Mouse (Mus musculus): ENCODE data around the gene Tmem143. TPM values are rescaled to one million over a fixed set of nuclear protein-coding genes. Genes with fewer than 3 reads are reported as not detected.
A peak's percentile ranks its signal among the peaks of the same experiment; 100 is the strongest.

Gene Tmem143
- 5.8 and 6.8 TPM in 2 replicates for polyA plus RNA-seq (2015; fragmentation: Nextera tagmentation; extraction: Ambion mirVana)

DNA sequence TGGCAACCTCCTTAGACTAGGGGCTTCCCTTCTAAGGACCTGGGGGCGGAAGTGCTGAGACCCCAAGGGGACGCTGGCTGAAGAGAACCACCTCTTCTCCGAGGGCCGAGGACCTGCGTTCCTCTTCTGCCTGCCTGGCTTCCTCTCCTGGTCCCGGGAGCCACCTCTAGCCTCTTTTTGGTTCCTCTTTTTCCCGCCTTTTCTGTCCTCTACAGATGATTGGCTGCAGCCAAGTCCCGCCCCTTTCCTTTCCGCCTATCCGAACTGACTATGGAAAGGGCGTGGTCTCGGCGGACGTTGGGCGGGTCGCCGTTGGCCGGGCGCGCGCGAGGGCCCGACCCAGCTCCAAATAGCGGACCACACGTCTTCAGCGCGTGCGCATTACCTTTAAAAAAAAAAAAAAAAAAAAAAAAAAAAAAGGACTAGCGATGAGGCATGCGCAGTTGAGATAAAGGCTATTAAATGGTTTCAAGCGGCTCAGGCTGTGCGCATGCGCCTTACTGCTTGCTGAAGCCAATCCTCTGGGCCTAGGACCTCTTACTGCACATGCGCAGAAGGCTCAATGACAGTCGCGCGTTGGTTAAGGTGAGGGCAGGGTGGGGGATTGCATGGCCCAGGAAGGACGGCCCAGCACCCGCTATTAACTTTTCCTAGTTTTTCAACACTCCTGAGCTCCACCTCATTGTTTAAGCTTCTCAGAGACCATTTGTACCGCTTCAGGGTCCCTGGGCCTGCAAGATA is at the start of gene Tmem143, which contains the start of gene Syngr4:
Tmem143 (plus strand) TSS at position 425 of the 741 bp plus-strand sequence.
Syngr4 (minus strand) TSS at position 198 of the 741 bp plus-strand sequence.
- peak; percentile 89 for ATAC-seq (ENCODE audit: extremely low read depth, insufficient number of reproducible peaks, low FRiP score, low TSS enrichment)
- 2% methylated on average over 40 of the region's 40 CpGs for WGBS

GRCm38 (mm10) chr7:45848447-45849027 is 48.2 kb upstream of the Tmem143 start:
- no peaks in the 10 kb centered on the region for H3K36me3 ChIP-seq
- no peak overlapping the region for H3K27ac ChIP-seq (replicated peaks)
- no peaks in the 10 kb centered on the region for H3K9me3 ChIP-seq
- H3K27me3 ChIP-seq (replicated peaks) = peaks cover 49% of the 10 kb centered on the region
- ATAC-seq (ENCODE audit: extremely low read depth, insufficient number of reproducible peaks, low FRiP score, low TSS enrichment) = no peak
- H3K4me3 ChIP-seq = no peak overlapping the region
- H3K9ac ChIP-seq = no peak overlapping the region
- H3K4me1 ChIP-seq = no peaks in the 10 kb centered on the region
- no peak overlapping the region for H3K4me2 ChIP-seq
- WGBS = 19% methylated on average over 6 of the region's 6 CpGs

More for the DNA sequence above, at the start of gene Tmem143, which contains the start of gene Syngr4:
- H3K27ac ChIP-seq (replicated peaks) = peak within 1 kb of the TSS; percentile 78
- H3K9me3 ChIP-seq = no peaks in the 10 kb centered on the region
- H3K36me3 ChIP-seq = no peaks in the 10 kb centered on the region
- peak within 1 kb of the TSS; percentile 65 for H3K4me3 ChIP-seq
- peak within 1 kb of the TSS; percentile 85 for H3K9ac ChIP-seq
- no peaks in the 10 kb centered on the region for H3K27me3 ChIP-seq (replicated peaks)
- peak within 1 kb of the TSS; percentile 96 for H3K4me2 ChIP-seq
- peaks cover 16% of the 10 kb centered on the region for H3K4me1 ChIP-seq

DNA sequence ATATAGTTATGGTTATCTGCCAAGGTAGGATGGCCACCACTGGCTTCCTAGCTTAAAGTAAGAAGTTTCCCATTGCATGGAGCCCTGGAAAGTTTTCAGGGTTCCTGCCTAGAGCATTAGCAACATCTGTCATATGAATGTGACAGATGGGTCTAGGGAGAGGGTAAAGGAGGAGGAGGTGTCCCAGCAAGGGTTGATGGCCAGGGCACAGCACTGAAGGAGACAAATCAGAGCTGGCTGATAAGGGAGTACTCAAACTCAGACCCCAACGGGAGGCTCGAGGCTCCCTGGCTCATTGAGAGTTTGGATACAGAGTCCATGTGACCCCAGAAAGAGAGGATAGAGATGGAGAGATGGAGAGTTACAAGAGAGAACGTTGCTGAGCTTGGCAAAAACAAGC is 46.1 kb upstream of the Tmem143 start:
- ATAC-seq (ENCODE audit: extremely low read depth, insufficient number of reproducible peaks, low FRiP score, low TSS enrichment) = no peak
- H3K4me1 ChIP-seq = no peaks in the 10 kb centered on the region
- WGBS = 40% methylated on average over 3 of the region's 3 CpGs

DNA sequence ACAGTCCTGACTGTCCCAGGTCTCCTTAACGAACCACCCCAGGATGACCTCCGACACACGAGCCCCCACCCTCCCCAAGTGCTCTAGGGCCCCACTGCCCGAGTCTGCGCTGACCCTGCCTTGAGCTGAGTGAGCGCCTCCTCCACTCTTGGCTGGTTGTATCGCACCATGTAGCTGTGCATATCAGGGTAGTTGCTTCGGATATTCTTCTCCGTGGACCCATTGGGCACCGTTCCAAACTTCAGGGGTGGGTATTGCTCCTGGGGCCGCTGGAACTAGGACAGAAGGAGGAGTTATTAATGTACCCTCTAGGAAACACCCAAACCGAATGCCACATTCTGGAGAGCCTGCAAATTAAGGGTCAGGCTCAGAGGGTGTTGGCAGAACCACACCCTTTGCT is 43.7 kb upstream of the Tmem143 start:
- 79% methylated on average over 12 of the region's 12 CpGs for WGBS
- Histone ChIP-seq H3K27ac (replicated peaks) (no peak overlapping the region), H3K36me3 (no peaks in the 10 kb centered on the region), H3K4me2 (no peak overlapping the region), H3K27me3 (replicated peaks) (peaks cover 58% of the 10 kb centered on the region), H3K9me3 (no peaks in the 10 kb centered on the region), H3K9ac (no peak overlapping the region), H3K4me3 (no peak overlapping the region), H3K4me1 (peaks cover 14% of the 10 kb centered on the region)
- no peak for ATAC-seq (ENCODE audit: extremely low read depth, insufficient number of reproducible peaks, low FRiP score, low TSS enrichment)

More for the DNA sequence above, 46.1 kb upstream of the Tmem143 start:
- no peak overlapping the region for H3K9ac ChIP-seq
- peaks cover 47% of the 10 kb centered on the region for H3K27me3 ChIP-seq (replicated peaks)
- H3K36me3 ChIP-seq = no peaks in the 10 kb centered on the region
- H3K9me3 ChIP-seq = no peaks in the 10 kb centered on the region
- H3K4me2 ChIP-seq = no peak overlapping the region
- H3K4me3 ChIP-seq = no peak overlapping the region
- H3K27ac ChIP-seq (replicated peaks) = no peak overlapping the region

GRCm38 (mm10) chr7:45856950-45857901 is 39.5 kb upstream of the Tmem143 start:
- 4% methylated on average over 30 of the region's 30 CpGs for WGBS
- no peak for ATAC-seq (ENCODE audit: extremely low read depth, insufficient number of reproducible peaks, low FRiP score, low TSS enrichment)
- no peaks in the 10 kb centered on the region for H3K9me3 ChIP-seq
- H3K4me1 ChIP-seq = peaks cover 14% of the 10 kb centered on the region
- H3K4me3 ChIP-seq = peak overlapping the region; percentile 53
- peaks cover 78% of the 10 kb centered on the region for H3K27me3 ChIP-seq (replicated peaks)
- H3K4me2 ChIP-seq = peak overlapping the region; percentile 76
- no peak overlapping the region for H3K27ac ChIP-seq (replicated peaks)
- peak overlapping the region; percentile 71 for H3K9ac ChIP-seq
- no peaks in the 10 kb centered on the region for H3K36me3 ChIP-seq

- WGBS = 56% methylated on average over 4 of the region's 4 CpGs
- no peak overlapping the region for H3K9ac ChIP-seq
- H3K27ac ChIP-seq (replicated peaks) = no peak overlapping the region
- no peak for ATAC-seq (ENCODE audit: extremely low read depth, insufficient number of reproducible peaks, low FRiP score, low TSS enrichment)
- no peaks in the 10 kb centered on the region for H3K36me3 ChIP-seq
- no peak overlapping the region for H3K4me3 ChIP-seq
- no peaks in the 10 kb centered on the region for H3K9me3 ChIP-seq
- peaks cover 14% of the 10 kb centered on the region for H3K4me1 ChIP-seq
- no peak overlapping the region for H3K4me2 ChIP-seq
- peaks cover 88% of the 10 kb centered on the region for H3K27me3 ChIP-seq (replicated peaks)
These were observed 37.7 kb upstream of the Tmem143 start for GRCm38 (mm10) chr7:45859008-45859407.

DNA sequence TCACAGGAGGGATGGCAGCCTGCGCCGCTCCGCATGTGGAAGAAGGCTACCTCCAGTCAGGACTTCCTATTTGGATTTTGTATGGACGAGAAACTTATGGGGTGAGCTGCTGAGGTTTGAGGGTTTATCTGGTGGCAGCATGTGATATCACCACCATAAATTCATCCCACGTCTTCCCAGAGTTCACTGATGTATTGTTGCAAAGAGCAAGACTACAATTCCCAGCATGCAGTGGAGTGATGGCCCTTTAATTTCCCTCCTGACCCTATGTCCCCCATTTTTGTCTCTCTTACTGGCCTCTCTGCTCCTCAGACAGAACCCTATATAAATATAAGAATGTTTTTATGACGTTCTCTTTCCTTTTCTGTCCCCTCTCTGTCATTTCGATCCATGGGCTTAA is 33.9 kb upstream of the Tmem143 start:
- H3K4me2 ChIP-seq = no peak overlapping the region
- H3K4me3 ChIP-seq = no peak overlapping the region
- H3K27me3 ChIP-seq (replicated peaks) = peaks cover 64% of the 10 kb centered on the region
- H3K36me3 ChIP-seq = no peaks in the 10 kb centered on the region
- H3K27ac ChIP-seq (replicated peaks) = no peak overlapping the region
- no peaks in the 10 kb centered on the region for H3K9me3 ChIP-seq
- H3K9ac ChIP-seq = no peak overlapping the region
- 78% methylated on average over 7 of the region's 7 CpGs for whole genome bisulfite sequencing
- ATAC-seq (ENCODE audit: extremely low read depth, insufficient number of reproducible peaks, low FRiP score, low TSS enrichment) = no peak
- H3K4me1 ChIP-seq = peaks cover 16% of the 10 kb centered on the region

DNA sequence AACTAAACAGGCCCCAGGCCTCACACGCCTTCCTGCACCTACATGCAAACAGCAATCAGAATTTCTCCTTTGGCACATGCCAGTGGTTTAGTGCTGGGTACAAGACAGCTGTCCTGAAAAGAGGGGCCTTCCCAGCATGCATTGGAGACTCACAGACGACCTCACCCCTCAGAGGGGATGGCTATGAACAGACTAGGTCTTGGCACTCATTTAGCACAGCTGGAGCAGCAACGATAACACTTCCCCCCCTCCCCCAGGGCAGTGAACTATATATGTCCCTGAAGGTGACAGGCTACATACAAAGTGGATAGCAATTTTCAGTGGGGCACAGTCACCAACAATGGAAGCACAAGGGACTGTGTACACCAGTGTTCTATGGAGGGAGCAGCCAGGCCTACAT is 32.3 kb upstream of the Tmem143 start:
- Histone ChIP-seq H3K4me3 (no peak overlapping the region), H3K4me1 (peaks cover 31% of the 10 kb centered on the region), H3K4me2 (no peak overlapping the region), H3K27ac (replicated peaks) (no peak overlapping the region), H3K36me3 (no peaks in the 10 kb centered on the region), H3K27me3 (replicated peaks) (peaks cover 65% of the 10 kb centered on the region), H3K9me3 (no peaks in the 10 kb centered on the region), H3K9ac (no peak overlapping the region)
- WGBS = 51% methylated on average over 3 of the region's 3 CpGs
- ATAC-seq (ENCODE audit: extremely low read depth, insufficient number of reproducible peaks, low FRiP score, low TSS enrichment) = no peak

GRCm38 (mm10) chr7:45865925-45866910 is 30.5 kb upstream of the Tmem143 start:
- peak; percentile 56; the same call in 1 of the 2 replicates for ATAC-seq (ENCODE audit: extremely low read depth, insufficient number of reproducible peaks, low FRiP score, low TSS enrichment)
- Histone ChIP-seq H3K9me3 (no peaks in the 10 kb centered on the region), H3K4me1 (peaks cover 46% of the 10 kb centered on the region), H3K4me2 (peak overlapping the region; percentile 90), H3K36me3 (no peaks in the 10 kb centered on the region), H3K27me3 (replicated peaks) (peaks cover 65% of the 10 kb centered on the region), H3K27ac (replicated peaks) (peak overlapping the region; percentile 55; the same call in 1 of the 2 replicates), H3K9ac (peak overlapping the region; percentile 92), H3K4me3 (peak overlapping the region; percentile 75)
- under 1% methylated on average over 117 of the region's 117 CpGs for WGBS

- Histone ChIP-seq H3K27me3 (replicated peaks) (peaks cover 57% of the 10 kb centered on the region), H3K27ac (replicated peaks) (no peak overlapping the region), H3K9me3 (no peaks in the 10 kb centered on the region), H3K4me1 (peaks cover 46% of the 10 kb centered on the region), H3K4me3 (no peak overlapping the region), H3K9ac (0 out of 2 replicates have a peak overlapping the region, but pooled peaks have one; percentile 24), H3K4me2 (peak overlapping the region; percentile 90; the same call in 1 of the 2 replicates), H3K36me3 (no peaks in the 10 kb centered on the region)
- no peak for ATAC-seq (ENCODE audit: extremely low read depth, insufficient number of reproducible peaks, low FRiP score, low TSS enrichment)
- 22% methylated on average over 2 of the region's 2 CpGs for WGBS
These were observed 28.9 kb upstream of the Tmem143 start for GRCm38 (mm10) chr7:45867871-45868270.

All from heart, embryonic 13.5 days (tissue).